Mouse (Mus musculus) CH12.LX (cell line): ENCODE results near the gene Arpc5l. TPM values are rescaled to one million over a fixed set of nuclear protein-coding genes. Genes with fewer than 3 reads are reported as not detected.

ENCODE experiments used
- DNase-seq: peaks from one replicate; pipeline ENCODE4 v3.0.0-alpha.2; 2013; ENCODE audit errors: extremely low read depth
- H3K27ac ChIP-seq: 2 replicates; pipeline ENCODE4 v1.5.1; 2012; ENCODE audit warnings: low read depth, mild to moderate bottlenecking, control low read depth, moderate library complexity; ENCODE audit not compliant: insufficient read depth
- H3K27me3 ChIP-seq: replicated peaks from 2 replicates; pipeline ENCODE3; 2012; ENCODE audit warnings: inconsistent platforms
- H3K36me3 ChIP-seq, 2 experiments: replicated peaks in 1 of 2; 2 replicates each; pipeline versions ENCODE3 to v1.6.1; 2012; ENCODE audit warnings: inconsistent platforms in 1 of 2, low read length in 1 of 2, mild to moderate bottlenecking in 1 of 2, mixed read lengths in 1 of 2, moderate library complexity in 1 of 2; ENCODE audit not compliant: control insufficient read depth in 1 of 2, insufficient read depth in 1 of 2
- H3K4me1 ChIP-seq, 2 experiments: 2 replicates each; pipeline ENCODE4 v1.6.1; 2012; ENCODE audit warnings: inconsistent platforms in 1 of 2, moderate library complexity in 1 of 2; ENCODE audit not compliant: insufficient read depth in 2 of 2, control insufficient read depth in 1 of 2
- H3K4me2 ChIP-seq: 2 replicates; pipeline ENCODE4 v1.6.1; 2012; ENCODE audit warnings: low read depth, mild to moderate bottlenecking, control low read depth; ENCODE audit not compliant: poor library complexity, insufficient read depth, severe bottlenecking
- H3K4me3 ChIP-seq, 3 experiments: fragments of 150-350 bp in 1 of 3; sonication (generic) in 1 of 3; replicated peaks in 1 of 3; 2 replicates each; pipeline versions ENCODE3 to v1.5.1; 2011 to 2012; ENCODE audit warnings: low read depth in 2 of 3, low read length in 2 of 3, mild to moderate bottlenecking in 2 of 3, moderate library complexity in 2 of 3, control low read depth in 1 of 3, improper control_type of control experiment in 1 of 3, inconsistent platforms in 1 of 3, mixed read lengths in 1 of 3; ENCODE audit not compliant: poor library complexity in 1 of 3
- H3K79me2 ChIP-seq: replicated peaks from 2 replicates; pipeline ENCODE4 v1.6.1; 2012; ENCODE audit warnings: mild to moderate bottlenecking, moderate library complexity; ENCODE audit not compliant: control insufficient read depth, poor library complexity, insufficient read depth, severe bottlenecking; ENCODE audit errors: extremely low read depth
- H3K9ac ChIP-seq: 2 replicates; pipeline ENCODE4 v1.6.1; 2012; ENCODE audit warnings: low read depth, mild to moderate bottlenecking, control low read depth, moderate library complexity; ENCODE audit not compliant: insufficient read depth
- H3K9me3 ChIP-seq: replicated peaks from 2 replicates; pipeline ENCODE3; 2012; ENCODE audit warnings: low read length, inconsistent platforms, mixed read lengths
- CHD1 ChIP-seq: IDR thresholded peaks from 2 replicates; pipeline ENCODE4 v1.6.1; 2012; ENCODE audit warnings: low read depth, low read length, improper control_type of control experiment, inconsistent platforms
- CHD2 ChIP-seq: IDR thresholded peaks from 2 replicates; pipeline ENCODE4 v1.6.1; 2011; ENCODE audit warnings: low read length, improper control_type of control experiment
- EP300 ChIP-seq: IDR thresholded peaks from 2 replicates; pipeline ENCODE4 v1.6.1; 2011; ENCODE audit warnings: low read length, improper control_type of control experiment
- ETS1 ChIP-seq: conservative IDR thresholded peaks from 2 replicates; pipeline ENCODE4 v1.6.1; 2012; ENCODE audit warnings: low read depth, mild to moderate bottlenecking, inconsistent platforms, low read length, improper control_type of control experiment, moderate library complexity
- GABPA ChIP-seq: IDR thresholded peaks from 2 replicates; pipeline ENCODE4 v1.6.1; 2012; ENCODE audit warnings: low read depth, low read length, improper control_type of control experiment, inconsistent platforms; ENCODE audit not compliant: insufficient replicate concordance
- HCFC1 ChIP-seq: IDR thresholded peaks from 2 replicates; pipeline ENCODE4 v1.6.1; 2012; ENCODE audit warnings: low read depth, mild to moderate bottlenecking, inconsistent platforms, low read length, improper control_type of control experiment
- IRF4 ChIP-seq: IDR thresholded peaks from 2 replicates; pipeline ENCODE4 v1.6.1; 2014; ENCODE audit warnings: low read depth, mild to moderate bottlenecking, inconsistent platforms, low read length, improper control_type of control experiment
- JUN ChIP-seq: IDR thresholded peaks from 2 replicates; pipeline ENCODE4 v1.6.1; 2011; ENCODE audit warnings: low read depth, mild to moderate bottlenecking, low read length, improper control_type of control experiment, moderate library complexity; ENCODE audit not compliant: insufficient read depth
- MAFK ChIP-seq: IDR thresholded peaks from 2 replicates; pipeline ENCODE4 v1.6.1; 2011; ENCODE audit warnings: low read length, improper control_type of control experiment; ENCODE audit not compliant: insufficient replicate concordance
- MAX ChIP-seq: IDR thresholded peaks from 2 replicates; pipeline ENCODE4 v1.6.1; 2011; ENCODE audit warnings: low read length, improper control_type of control experiment
- MAZ ChIP-seq: IDR thresholded peaks from 2 replicates; pipeline ENCODE4 v1.6.1; 2012; ENCODE audit warnings: low read depth, mild to moderate bottlenecking, inconsistent platforms, low read length, improper control_type of control experiment, moderate library complexity
- MYC ChIP-seq: IDR thresholded peaks from 2 replicates; pipeline ENCODE4 v1.6.1; 2011; ENCODE audit warnings: low read depth, mild to moderate bottlenecking, improper control_type of control experiment, low read length
- NELFE ChIP-seq: IDR thresholded peaks from 2 replicates; pipeline ENCODE4 v1.6.1; 2011; ENCODE audit warnings: low read depth, low read length, improper control_type of control experiment
- POLR2A ChIP-seq: IDR thresholded peaks from 2 replicates; pipeline ENCODE4 v1.6.1; 2011; ENCODE audit warnings: low read depth, mild to moderate bottlenecking, improper control_type of control experiment, low read length
- POLR2AphosphoS2 ChIP-seq: IDR thresholded peaks from 2 replicates; pipeline ENCODE4 v1.6.1; 2011; ENCODE audit warnings: low read depth, low read length, improper control_type of control experiment
- SIN3A ChIP-seq: IDR thresholded peaks from 2 replicates; pipeline ENCODE4 v1.6.1; 2012; ENCODE audit warnings: low read length, improper control_type of control experiment, inconsistent platforms
- SMC3 ChIP-seq: IDR thresholded peaks from 2 replicates; pipeline ENCODE4 v1.6.1; 2011; ENCODE audit warnings: low read depth, low read length, improper control_type of control experiment
- TCF12 ChIP-seq: IDR thresholded peaks from 2 replicates; pipeline ENCODE4 v1.6.1; 2014; ENCODE audit warnings: low read depth, mild to moderate bottlenecking, inconsistent platforms, low read length, improper control_type of control experiment
- UBTF ChIP-seq: IDR thresholded peaks from 2 replicates; pipeline ENCODE4 v1.6.1; 2012; ENCODE audit warnings: low read depth, mild to moderate bottlenecking, inconsistent platforms, low read length, improper control_type of control experiment, moderate library complexity
- USF1 ChIP-seq: IDR thresholded peaks from 2 replicates; pipeline ENCODE4 v1.6.1; 2014; ENCODE audit warnings: low read depth, mild to moderate bottlenecking, inconsistent platforms, low read length, improper control_type of control experiment
- ZC3H11A ChIP-seq: IDR thresholded peaks from 2 replicates; pipeline ENCODE4 v1.6.1; 2012; ENCODE audit warnings: low read depth, mild to moderate bottlenecking, inconsistent platforms, low read length, improper control_type of control experiment
- ZKSCAN1 ChIP-seq: IDR thresholded peaks from 2 replicates; pipeline ENCODE4 v1.6.1; 2012; ENCODE audit warnings: low read depth, inconsistent platforms, low read length, improper control_type of control experiment, borderline replicate concordance
- dilution Hi-C: fragments of 300-500 bp; cut with MboI; formaldehyde crosslinking; loops from 2 replicates; pipeline ENCODE4 v1.14.3; 2020; ENCODE audit warnings: low sequenced_read_pairs; ENCODE audit not compliant: extremely low pct_unique_long_range_greater_than_20kb, extremely low pct_ligation_motif_present
- in situ Hi-C: fragments of 300-500 bp; cut with MboI; formaldehyde crosslinking; loops from 3 replicates; pipeline ENCODE4 v1.14.3; 2019; ENCODE audit warnings: low sequenced_read_pairs, low pct_ligation_motif_present, low pct_unique_long_range_greater_than_20kb, mixed read lengths
- polyA plus RNA-seq: library from polyadenylated mRNA; unstranded; fragments of >175 nt; gene quantifications from 2 replicates; pipeline ENCODE4 v1.2.1, GENCODE M21; 2012; ENCODE audit warnings: low read depth; ENCODE audit not compliant: insufficient read length
- total RNA-seq, 2 experiments: library from RNA; depleted of rRNA; stranded (reverse); fragments of 300-350 nt in 1 of 2; fragments of >200 nt in 1 of 2; gene quantifications; 2 replicates each; pipeline ENCODE4 v1.2.3; 2012 to 2014

Arpc5l gene
- total and polyA plus RNA-seq, 3 experiments: 139 to 300 (median 212) TPM

DNA sequence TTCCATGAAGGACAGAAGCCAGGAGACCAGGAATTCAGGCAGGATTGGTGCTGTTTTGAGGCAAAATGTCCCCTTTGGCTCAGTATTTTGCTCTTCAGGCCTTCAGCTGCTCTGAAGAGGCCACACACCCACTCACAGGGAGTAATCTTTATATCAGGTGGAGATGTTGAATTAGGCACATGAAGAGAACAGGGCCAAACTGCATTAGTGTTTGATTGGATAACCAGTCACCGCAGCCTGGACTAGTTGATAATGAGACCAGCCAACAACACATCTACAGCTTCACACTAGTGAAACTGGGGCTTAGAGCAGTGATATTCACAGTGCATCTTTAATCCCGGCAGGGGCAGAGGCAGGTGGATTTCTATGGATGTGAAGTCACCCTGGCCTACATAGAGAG is 16.2 kb upstream of the Arpc5l start:
- H3K4me1 ChIP-seq: peaks cover 18 to 23% of the 10 kb centered on the region in 2 experiments
- no peak overlapping the region for H3K9ac ChIP-seq
- no peak overlapping the region for H3K4me3 ChIP-seq
- H3K36me3 ChIP-seq: peaks cover 0 to 2% of the 10 kb centered on the region in 2 experiments
- no peak for DNase-seq
- H3K9me3 ChIP-seq: peaks cover 13% of the 10 kb centered on the region
- no peak overlapping the region for H3K27ac ChIP-seq
- no peak overlapping the region for H3K4me2 ChIP-seq
- dilution Hi-C loops: no loop called here
- no peaks in the 10 kb centered on the region for H3K27me3 ChIP-seq
- H3K79me2 ChIP-seq: no peaks in the 10 kb centered on the region
- TF ChIP-seq MAFK (no peak), MYC (no peak), CHD2 (no peak), SMC3 (no peak), TCF12 (no peak), UBTF (no peak), MAX (no peak), IRF4 (no peak), MAZ (no peak), POLR2A (no peak)
- TF ChIP-seq, all 38 proteins: peak for 0
- in situ Hi-C loops: no loop called here

DNA sequence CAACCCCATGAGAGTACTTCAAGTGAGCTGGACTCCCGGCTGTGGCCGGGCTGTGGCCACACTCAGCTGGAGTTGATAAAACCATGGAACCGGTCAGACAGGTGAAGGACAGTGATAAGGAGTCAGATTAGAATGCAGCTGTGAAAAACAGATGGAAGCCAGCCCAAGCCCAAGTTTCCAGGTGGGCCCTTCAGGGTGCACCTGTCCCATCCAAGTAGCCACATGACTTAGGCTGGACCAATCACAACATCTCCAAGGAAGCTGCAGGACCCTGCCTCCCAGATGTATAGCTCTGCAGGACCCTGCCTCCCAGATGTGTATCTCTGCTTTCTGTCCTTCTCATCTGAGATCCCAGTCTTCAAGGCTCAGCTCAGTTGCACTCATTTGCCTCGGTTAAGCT is 13.1 kb upstream of the Arpc5l start:
- Histone ChIP-seq H3K27ac (no peak overlapping the region), H3K27me3 (no peaks in the 10 kb centered on the region), H3K36me3 (peaks cover 0 to 2% of the 10 kb centered on the region in 2 experiments), H3K9me3 (no peaks in the 10 kb centered on the region), H3K9ac (no peak overlapping the region), H3K4me3 (no peak overlapping the region), H3K4me1 (peaks cover 12 to 24% of the 10 kb centered on the region in 2 experiments), H3K4me2 (no peak overlapping the region), H3K79me2 (no peaks in the 10 kb centered on the region)
- no peak for TF ChIP-seq HCFC1
- TF ChIP-seq ZKSCAN1: no peak
- TF ChIP-seq ZC3H11A: no peak
- no peak for TF ChIP-seq POLR2AphosphoS2
- TF ChIP-seq EP300: no peak
- no peak for TF ChIP-seq CHD1
- TF ChIP-seq GABPA: no peak
- no peak for TF ChIP-seq MAFK
- no peak for TF ChIP-seq MAZ
- no peak for TF ChIP-seq NELFE
- TF ChIP-seq ETS1: no peak
- no peak for TF ChIP-seq JUN
- TF ChIP-seq USF1: no peak
- TF ChIP-seq SIN3A: no peak
- in situ Hi-C loops: loop anchor here (10.0 kb wide), 1 partner anchor 197 kb away; no protein-coding TSS in a partner anchor
- dilution Hi-C loops: no loop called here
- DNase-seq: no peak
